Mouse (Mus musculus) adrenal gland, adult (tissue): ENCODE results near the gene Zbp1.

Source experiments
- DNase-seq, 2 experiments: peaks; one replicate each; pipeline ENCODE4 v3.0.0; 2022 to 2023; ENCODE audit warnings: low spot score in 1 of 2; ENCODE audit not compliant: inconsistent age in 2 of 2

Zbp1 gene

DNA sequence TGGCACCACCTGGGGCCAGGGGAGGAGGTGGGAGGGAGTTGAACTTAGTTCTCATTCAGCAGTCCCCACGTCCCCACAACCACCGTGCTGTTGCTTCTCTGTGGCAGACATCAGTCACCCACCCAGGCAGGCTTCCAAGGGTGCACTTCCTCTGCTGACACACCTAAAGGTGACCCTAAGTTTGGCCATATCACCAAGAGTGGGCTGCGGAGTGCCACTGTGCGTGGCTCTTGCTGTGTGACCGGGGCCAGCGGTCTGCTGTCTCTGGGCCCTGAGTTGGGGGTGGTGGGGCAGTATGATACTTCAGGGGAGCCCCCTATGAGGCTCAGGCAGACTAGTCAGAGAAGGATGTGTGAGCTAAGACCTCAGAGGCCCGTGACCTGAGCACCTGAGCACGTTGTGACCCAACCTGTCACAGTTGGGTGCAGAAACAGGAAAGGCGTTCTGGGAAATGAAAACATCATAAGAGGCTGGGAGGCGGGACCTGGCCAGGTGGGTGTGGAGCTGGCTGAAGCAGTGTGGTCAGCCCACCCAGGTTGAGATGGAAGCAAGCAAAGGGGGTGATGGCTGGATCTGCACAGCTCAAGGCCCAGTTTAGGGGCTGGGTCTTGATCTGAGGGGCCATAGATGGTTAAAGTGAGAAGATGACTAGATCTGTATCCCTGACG lies 37.9 kb downstream of the Zbp1 start:
- DNase-seq: no peak

- no peak for DNase-seq
These were observed 38.7 kb downstream of the Zbp1 start for GRCm38 (mm10) chr2:173180026-173180425.

DNA sequence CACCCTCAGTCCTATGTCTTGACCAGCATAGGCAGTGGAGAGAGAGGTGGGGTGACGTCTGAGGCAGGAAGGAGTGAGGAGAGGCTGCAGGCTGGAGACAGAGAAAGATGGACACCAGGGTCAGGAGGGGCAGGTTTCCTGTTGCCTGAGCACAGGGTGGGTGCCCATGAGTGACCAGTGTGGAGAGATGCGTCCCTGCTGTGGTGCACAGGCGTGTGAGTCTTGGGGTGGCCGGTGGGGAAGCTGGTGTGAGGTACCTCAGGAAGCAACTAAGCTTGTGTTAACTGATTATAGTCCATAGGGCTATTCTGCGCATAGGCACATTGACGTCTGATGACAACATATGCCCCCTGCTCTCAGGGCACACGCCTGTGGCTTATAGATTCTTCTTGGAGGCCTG lies 39.7 kb downstream of the Zbp1 start:
- DNase-seq: peak in 1 of 2 experiments; percentile 11

- peak in 1 of 2 experiments; percentile 16 for DNase-seq
These were observed 40.8 kb downstream of the Zbp1 start for GRCm38 (mm10) chr2:173177951-173178350.

GRCm38 (mm10) chr2:173177481-173177880 lies 41.2 kb downstream of the Zbp1 start:
- DNase-seq: no peak

GRCm38 (mm10) chr2:173175703-173176102 lies 43.0 kb downstream of the Zbp1 start:
- peak in 1 of 2 experiments; percentile 17 for DNase-seq

GRCm38 (mm10) chr2:173174569-173174968 lies 44.2 kb downstream of the Zbp1 start:
- no peak for DNase-seq

GRCm38 (mm10) chr2:173173521-173174511 lies 44.9 kb downstream of the Zbp1 start:
- peak; percentile 77 to 90 for DNase-seq

GRCm38 (mm10) chr2:173173008-173173407 lies 45.7 kb downstream of the Zbp1 start:
- DNase-seq: peak; percentile 16 to 59

DNA sequence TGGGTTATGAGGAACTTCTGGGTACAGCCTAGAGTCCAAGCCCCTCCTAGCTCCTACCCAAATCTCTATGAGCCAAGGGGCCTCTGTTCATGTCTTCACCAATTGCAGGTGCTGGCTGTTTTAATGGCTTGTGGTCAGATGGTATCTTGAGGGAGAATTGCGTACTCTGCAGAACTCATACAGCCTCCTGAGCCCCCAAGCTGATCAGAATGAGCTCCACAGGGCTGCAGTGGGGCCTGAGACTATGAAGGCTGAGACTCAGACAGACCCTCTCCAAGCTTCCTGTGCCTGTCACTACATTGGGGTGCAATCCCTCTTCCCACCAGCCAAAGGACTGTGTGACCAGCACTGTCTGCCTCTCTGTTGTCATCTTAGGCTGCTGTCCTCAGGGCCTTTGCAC lies 46.3 kb downstream of the Zbp1 start:
- peak; percentile 8 to 33 for DNase-seq

- DNase-seq: no peak
These were observed 46.8 kb downstream of the Zbp1 start for GRCm38 (mm10) chr2:173171956-173172355.

DNA sequence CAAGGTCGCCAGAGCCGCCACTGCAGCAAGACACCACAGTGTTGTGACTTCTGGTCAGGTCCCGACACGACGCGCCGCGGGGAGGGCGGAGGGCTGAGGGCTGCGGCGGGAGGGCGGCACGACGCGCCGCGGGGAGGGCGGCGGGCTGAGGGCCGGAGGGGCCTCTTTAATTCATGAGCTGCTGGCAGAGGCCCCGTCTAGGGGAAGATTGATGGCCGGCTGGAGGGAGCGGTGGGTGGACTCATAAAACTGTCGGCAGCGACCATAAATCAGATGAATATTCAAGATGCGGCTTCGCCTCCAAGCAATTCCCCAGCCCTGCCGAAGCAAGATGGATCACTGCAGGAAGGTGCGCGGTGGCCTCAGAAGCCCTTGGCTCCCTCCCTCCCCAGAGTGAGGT lies 47.3 kb downstream of the Zbp1 start:
- peak; percentile 80 to 93 for DNase-seq

DNA sequence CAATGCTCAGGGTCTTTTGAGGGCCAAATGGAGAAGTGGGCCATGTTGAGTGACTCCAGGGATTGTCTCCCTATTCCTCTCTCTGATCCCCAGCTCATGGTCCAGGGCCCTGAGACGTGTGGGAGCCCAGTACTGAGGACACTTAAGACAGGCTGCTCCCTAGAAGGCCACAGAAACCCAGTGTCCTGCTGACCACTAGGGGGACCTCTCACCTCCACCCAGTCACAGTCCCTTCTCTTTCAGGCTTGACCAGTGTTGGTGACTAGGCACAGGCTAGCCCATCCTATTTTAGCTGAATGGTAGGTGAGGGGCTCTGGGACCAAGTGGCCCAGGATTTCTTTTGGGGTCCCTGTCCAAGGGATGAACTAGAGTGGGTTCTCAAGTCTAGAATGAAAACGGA lies 48.0 kb downstream of the Zbp1 start:
- DNase-seq: peak; percentile 27 to 67

- no peak for DNase-seq
These were observed 48.6 kb downstream of the Zbp1 start for GRCm38 (mm10) chr2:173170081-173170480.

- no peak for DNase-seq
These were observed 50.3 kb downstream of the Zbp1 start for GRCm38 (mm10) chr2:173168411-173168851.

GRCm38 (mm10) chr2:173165357-173165756 lies 53.4 kb downstream of the Zbp1 start:
- no peak for DNase-seq

DNA sequence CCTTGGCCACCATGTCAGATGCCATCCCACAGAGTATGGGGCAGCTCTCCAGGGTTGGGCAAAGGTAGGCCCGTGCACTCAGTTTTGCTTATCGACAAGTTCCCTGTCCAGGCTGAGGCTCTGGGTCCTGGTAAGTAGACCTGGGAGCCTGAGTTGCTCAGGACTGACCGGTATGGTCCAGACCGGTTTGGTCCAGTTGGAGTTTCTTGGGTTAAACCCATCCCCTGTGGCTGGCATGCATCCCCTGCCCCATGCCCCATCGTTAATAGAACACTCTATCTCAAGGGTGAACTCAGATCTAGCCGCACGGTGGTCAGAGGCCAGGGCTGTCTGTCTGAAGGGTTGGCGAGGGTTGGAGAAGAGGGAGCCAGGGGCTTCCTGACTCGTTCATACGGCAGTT lies 53.8 kb downstream of the Zbp1 start:
- peak in 1 of 2 experiments; percentile 20 for DNase-seq

DNA sequence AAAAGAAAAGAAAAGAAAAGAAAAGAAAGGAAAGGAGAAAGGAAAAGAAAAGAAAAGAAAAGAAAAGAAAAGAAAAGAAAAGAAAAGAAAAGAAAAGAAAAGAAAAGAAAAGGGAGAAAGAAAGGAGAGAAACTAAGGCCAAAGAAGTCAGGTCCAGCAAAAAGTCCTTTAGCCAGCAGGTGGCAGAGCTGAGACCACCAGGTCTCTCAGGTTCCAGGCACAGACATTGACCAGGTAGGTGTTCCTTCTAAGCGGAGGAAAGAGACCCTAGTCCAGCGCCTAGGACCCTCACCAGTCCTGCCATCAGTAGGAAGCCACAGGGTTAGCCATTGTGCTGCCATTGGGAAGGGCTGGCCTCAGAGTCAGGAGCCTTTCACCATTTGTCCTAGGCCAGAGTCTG lies 54.4 kb downstream of the Zbp1 start:
- peak in 1 of 2 experiments; percentile 68 for DNase-seq

- DNase-seq: no peak
These were observed 55.3 kb downstream of the Zbp1 start for GRCm38 (mm10) chr2:173163380-173163779.

GRCm38 (mm10) chr2:173159354-173160311 lies 59.1 kb downstream of the Zbp1 start:
- DNase-seq: peak; percentile 61 to 89
